Mouse (Mus musculus) heart, postnatal 10 days (tissue): ENCODE results near the gene Olfr1307. TPM values are rescaled to one million over a fixed set of nuclear protein-coding genes. Genes with fewer than 3 reads are reported as not detected.

ENCODE experiments used
- DNase-seq, 2 experiments: peaks; one replicate each; pipeline ENCODE4 v3.0.0; 2021
- intact Hi-C: fragments of 180-260 bp; cut with DNase I; formaldehyde crosslinking; loops from one replicate; pipeline ENCODE4 v1.15.1; 2025
- total RNA-seq, 2 experiments: library from RNA; stranded (reverse); gene quantifications; 2 replicates each; pipeline ENCODE4 v1.2.3; 2021

The Olfr1307 gene
- under 1 TPM in 1 of 2 experiments, not detected in 1; 0.02 TPM for total RNA-seq

DNA sequence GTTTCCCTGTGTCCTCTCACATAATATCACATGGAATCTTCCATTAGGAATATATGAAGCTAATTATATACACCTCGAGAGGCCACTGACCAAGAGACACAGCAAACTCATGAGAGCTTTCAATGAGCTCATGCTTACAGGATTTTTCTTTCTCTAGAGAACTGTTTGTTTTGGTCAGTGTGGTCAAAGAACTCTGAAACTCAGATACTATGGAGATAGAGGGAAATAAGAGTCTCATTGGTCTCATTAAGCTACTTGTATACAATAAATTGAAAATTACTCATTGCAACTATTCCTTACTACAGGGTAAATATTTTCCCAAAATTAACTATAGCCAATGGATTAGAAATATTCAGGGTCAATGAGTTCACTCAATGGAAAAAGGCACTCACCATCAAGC is at the start of gene Olfr1307:
Olfr1307 (minus strand) TSS at position 101 of the 400 bp plus-strand sequence.
- no peak for DNase-seq
- intact Hi-C loops = no loop called here

GRCm38 (mm10) chr2:111990181-111990580 is 40.9 kb upstream of the Olfr1307 start, which contains the start of gene Olfr1309:
Gene Olfr1309, minus strand, starts transcription at chr2:111990281.
- no peak for DNase-seq
- intact Hi-C loops = no loop called here

DNA sequence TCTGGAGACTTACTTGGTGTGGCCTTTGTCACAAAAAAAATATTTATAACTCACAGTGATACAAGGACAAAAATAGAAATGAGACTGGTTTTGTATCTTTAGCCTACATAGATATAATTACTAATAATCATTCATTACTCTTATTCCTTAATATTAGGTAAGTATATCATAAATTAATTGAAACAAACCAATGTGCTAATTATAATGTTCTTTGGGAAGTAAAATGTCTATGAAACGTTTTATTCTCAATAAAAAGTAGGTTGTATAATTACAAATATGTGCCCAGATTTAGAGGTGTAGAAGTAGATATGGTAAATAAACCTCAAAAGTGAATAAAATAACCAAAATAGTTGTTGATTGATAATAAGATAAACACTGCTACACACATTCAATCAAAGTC is 15.6 kb upstream of the Olfr1307 start, which contains the start of gene Olfr1308:
Olfr1308 (minus strand) TSS at position 101 of the 400 bp plus-strand sequence.
- intact Hi-C loops = no loop called here
- DNase-seq = no peak

DNA sequence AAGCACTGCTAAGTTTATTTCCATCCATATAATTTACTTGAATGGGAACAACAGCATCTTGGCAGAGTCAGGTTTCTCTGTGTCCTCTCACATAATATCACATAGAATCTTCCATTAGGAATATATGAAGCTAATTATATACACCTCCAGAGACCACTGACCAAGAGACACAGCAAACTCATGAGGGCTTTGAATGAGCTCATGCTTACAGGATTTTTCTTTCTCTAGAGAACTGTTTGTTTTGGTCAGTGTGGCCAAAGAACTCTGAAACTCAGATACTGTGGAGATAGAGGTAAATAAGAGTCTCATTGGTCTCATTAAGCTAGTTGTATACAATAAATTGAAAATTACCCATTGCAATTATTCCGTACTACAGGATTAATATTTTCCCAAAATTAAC is 33.1 kb downstream of the Olfr1307 start, which contains the start of gene Olfr1306:
Olfr1306 (minus strand) TSS at position 101 of the 400 bp plus-strand sequence.
- DNase-seq = no peak
- intact Hi-C loops = no loop called here

Other genes starting within 250 kb of the Olfr1307 start
- gene Olfr1301, start 198.4 kb downstream of the Olfr1307 start, total RNA-seq = not detected
- not detected for gene Olfr1302, start 172.0 kb downstream of the Olfr1307 start, total RNA-seq
- not detected for gene Olfr1303, start 129.1 kb downstream of the Olfr1307 start, total RNA-seq
- not detected for gene Olfr1305, start 72.3 kb downstream of the Olfr1307 start, total RNA-seq
- not detected for gene Olfr1306, start 33.2 kb downstream of the Olfr1307 start, total RNA-seq
- gene Olfr1308, start 15.5 kb upstream of the Olfr1307 start, total RNA-seq = not detected
- gene Olfr1309, start 40.8 kb upstream of the Olfr1307 start, total RNA-seq = not detected
- gene Olfr1310, start 63.3 kb upstream of the Olfr1307 start, total RNA-seq = not detected
- not detected for gene Olfr1311, start 75.0 kb upstream of the Olfr1307 start, total RNA-seq
- not detected for gene Olfr1312, start 100.8 kb upstream of the Olfr1307 start, total RNA-seq
- gene Olfr1313, start 128.4 kb upstream of the Olfr1307 start, total RNA-seq = not detected
- gene Olfr1314, start 147.3 kb upstream of the Olfr1307 start, total RNA-seq = not detected
- gene Olfr1315-ps1, start 166.0 kb upstream of the Olfr1307 start, total RNA-seq = not detected
- not detected for gene Olfr1316, start 185.5 kb upstream of the Olfr1307 start, total RNA-seq
- gene Olfr1317, start 190.9 kb upstream of the Olfr1307 start, total RNA-seq = not detected
- gene Olfr1318, start 204.8 kb upstream of the Olfr1307 start, total RNA-seq = not detected